Mouse (Mus musculus) mature B cell (primary cell): ENCODE measurements at regions not wholly inside any gene's neighbourhood (a gene's known extent, or its start where the extent isn't known, plus 50 kb on each side); places are given as distances from the start of the nearest gene placed in this dataset.

ENCODE experiments used
- in situ Hi-C: fragments of 300-500 bp; cut with MboI; formaldehyde crosslinking; loops from 2 replicates; pipeline ENCODE4 v1.14.3; 2019

- in situ Hi-C loops: no loop called here
Measured at GRCm38 (mm10) chr3:80256383-80256782, 372.1 kb downstream of the Fam198b start.

GRCm38 (mm10) chr3:80263095-80263494, 378.8 kb downstream of the Fam198b start:
- in situ Hi-C loops: no loop called here

- in situ Hi-C loops: no loop called here
Measured at GRCm38 (mm10) chr3:80284656-80285055, 400.3 kb downstream of the Fam198b start.

GRCm38 (mm10) chr3:80285246-80285645, 400.9 kb downstream of the Fam198b start:
- in situ Hi-C loops: no loop called here

GRCm38 (mm10) chr3:80293485-80293884, 409.2 kb downstream of the Fam198b start:
- in situ Hi-C loops: no loop called here

GRCm38 (mm10) chr3:80307632-80308031, 423.3 kb downstream of the Fam198b start:
- in situ Hi-C loops: no loop called here

- in situ Hi-C loops: no loop called here
Measured at GRCm38 (mm10) chr3:80309931-80310330, 425.6 kb downstream of the Fam198b start.

GRCm38 (mm10) chr3:80311689-80312088, 427.4 kb downstream of the Fam198b start:
- in situ Hi-C loops: no loop called here

GRCm38 (mm10) chr3:80322291-80322690, 438.0 kb downstream of the Fam198b start:
- in situ Hi-C loops: no loop called here

- in situ Hi-C loops: no loop called here
Measured at GRCm38 (mm10) chr3:80324726-80325125, 440.4 kb downstream of the Fam198b start.

- in situ Hi-C loops: no loop called here
Measured at GRCm38 (mm10) chr3:80331776-80332175, 447.4 kb downstream of the Fam198b start.

- in situ Hi-C loops: no loop called here
Measured at GRCm38 (mm10) chr3:80334446-80334893, 450.1 kb downstream of the Fam198b start.

GRCm38 (mm10) chr3:80336123-80336674, 451.9 kb downstream of the Fam198b start:
- in situ Hi-C loops: no loop called here

- in situ Hi-C loops: no loop called here
Measured at GRCm38 (mm10) chr3:80367972-80368371, 434.7 kb downstream of the Gria2 start.

- in situ Hi-C loops: no loop called here
Measured at GRCm38 (mm10) chr3:80369214-80369941, 433.3 kb downstream of the Gria2 start.

- in situ Hi-C loops: no loop called here
Measured at GRCm38 (mm10) chr3:80372436-80372835, 430.2 kb downstream of the Gria2 start.

GRCm38 (mm10) chr3:80385986-80386385, 416.6 kb downstream of the Gria2 start:
- in situ Hi-C loops: no loop called here

- in situ Hi-C loops: no loop called here
Measured at GRCm38 (mm10) chr3:80396240-80396639, 406.4 kb downstream of the Gria2 start.

GRCm38 (mm10) chr3:80420453-80420852, 382.2 kb downstream of the Gria2 start:
- in situ Hi-C loops: no loop called here

- in situ Hi-C loops: no loop called here
Measured at GRCm38 (mm10) chr3:80421461-80421860, 381.2 kb downstream of the Gria2 start.

- in situ Hi-C loops: no loop called here
Measured at GRCm38 (mm10) chr3:80422106-80422505, 380.5 kb downstream of the Gria2 start.

GRCm38 (mm10) chr3:80422646-80423045, 380.0 kb downstream of the Gria2 start:
- in situ Hi-C loops: no loop called here
